Mouse (Mus musculus) liver, adult 2 months (tissue): ENCODE measurements around the gene Gm2a. TPM values are rescaled to one million over a fixed set of nuclear protein-coding genes. Genes with fewer than 3 reads are reported as not detected.

Experiments
- DNase-seq: peaks from one replicate; pipeline ENCODE4 v3.0.0-alpha.2; 2011; ENCODE audit warnings: low read depth, low spot score; ENCODE audit errors: extremely low read depth
- H3K27ac ChIP-seq: fragments of 200-500 bp; replicated peaks from 2 replicates; pipeline ENCODE4 v1.5.1; 2012; ENCODE audit warnings: low read depth, mild to moderate bottlenecking, control low read depth, inconsistent platforms, low read length; ENCODE audit not compliant: insufficient read depth
- H3K27me3 ChIP-seq: fragments of 200-500 bp; 2 replicates; pipeline ENCODE4 v1.6.1; 2012; ENCODE audit warnings: mild to moderate bottlenecking, moderate library complexity, low read length, inconsistent platforms; ENCODE audit not compliant: control insufficient read depth, insufficient read depth
- H3K36me3 ChIP-seq: fragments of 200-500 bp; 2 replicates; pipeline ENCODE4 v1.6.1; 2012; ENCODE audit warnings: low read length, inconsistent platforms; ENCODE audit not compliant: control insufficient read depth, insufficient read depth
- H3K4me1 ChIP-seq: fragments of 200-500 bp; 2 replicates; pipeline ENCODE4 v1.6.1; 2011; ENCODE audit warnings: low read length; ENCODE audit not compliant: control insufficient read depth, insufficient read depth
- H3K4me3 ChIP-seq: fragments of 200-500 bp; 2 replicates; pipeline ENCODE4 v1.5.1; 2011; ENCODE audit warnings: low read depth, mild to moderate bottlenecking, control low read depth, low read length, moderate library complexity; ENCODE audit not compliant: insufficient read depth
- H3K79me2 ChIP-seq: fragments of 200-500 bp; 2 replicates; pipeline ENCODE4 v1.6.1; 2012; ENCODE audit warnings: inconsistent platforms, mild to moderate bottlenecking, low read length, moderate library complexity; ENCODE audit not compliant: control insufficient read depth, insufficient read depth
- H3K9ac ChIP-seq: fragments of 200-500 bp; 2 replicates; pipeline ENCODE4 v1.6.1; 2012; ENCODE audit warnings: low read depth, mild to moderate bottlenecking, control low read depth, inconsistent platforms, low read length
- CTCF ChIP-seq: fragments of 200-500 bp; IDR thresholded peaks from 2 replicates; pipeline ENCODE4 v1.5.1; 2011; ENCODE audit warnings: low read depth, low read length, control low read depth
- POLR2A ChIP-seq: fragments of 200-500 bp; IDR thresholded peaks from 2 replicates; pipeline ENCODE4 v1.6.1; 2011; ENCODE audit warnings: low read length, control low read depth; ENCODE audit not compliant: insufficient read depth; ENCODE audit errors: extremely low read depth
- WGBS: fragments of 180-500 bp; shearing (Covaris S2); methylation state at CpG from one replicate; pipeline ENCODE4 v1.1.7; 2018; 5-methylcytosine and 5-hydroxymethylcytosine counted together
- polyA plus RNA-seq: library from polyadenylated mRNA; depleted of rRNA; stranded (reverse); fragments of >200 nt; gene quantifications from 2 replicates; pipeline ENCODE4 v1.2.3, GENCODE M21; 2012
- total RNA-seq: library from RNA; depleted of rRNA; stranded (reverse); fragments of >200 nt; gene quantifications from 2 replicates; pipeline ENCODE4 v1.2.3, GENCODE M21; 2014

Gm2a gene
- total and polyA plus RNA-seq, 2 experiments: 41.1 to 73.6 TPM

GRCm38 (mm10) chr11:55077331-55078231, 20.3 kb upstream of the Gm2a start, which contains the start of gene Ccdc69:
Gene Ccdc69 (minus strand): TSS chr11:55078131.
- no peak for TF ChIP-seq CTCF
- TF ChIP-seq POLR2A: 0 out of 2 replicates have a peak, but pooled peaks have one; percentile 16
- Histone ChIP-seq H3K4me1 (no peaks in the 10 kb centered on the region), H3K36me3 (no peaks in the 10 kb centered on the region), H3K9ac (peak within 1 kb of the TSS; percentile 67), H3K4me3 (peak within 1 kb of the TSS; percentile 53), H3K27ac (peak within 1 kb of the TSS; percentile 11; the same call in 1 of the 2 replicates), H3K27me3 (no peaks in the 10 kb centered on the region), H3K79me2 (no peaks in the 10 kb centered on the region)
- WGBS: 2% methylated on average over 50 of the region's 50 CpGs
- DNase-seq: peak; percentile 71

GRCm38 (mm10) chr11:55078502-55078901, 19.4 kb upstream of the Gm2a start:
- TF ChIP-seq CTCF: no peak
- no peak for TF ChIP-seq POLR2A
- 83% methylated on average over 3 of the region's 3 CpGs for WGBS
- H3K9ac ChIP-seq: no peak overlapping the region

GRCm38 (mm10) chr11:55079180-55079579, 18.7 kb upstream of the Gm2a start:
- H3K9ac ChIP-seq: no peak overlapping the region
- no peaks in the 10 kb centered on the region for H3K27me3 ChIP-seq
- no peak for DNase-seq
- over 99% methylated on average over 4 of the region's 4 CpGs for WGBS
- H3K27ac ChIP-seq: no peak overlapping the region
- no peaks in the 10 kb centered on the region for H3K36me3 ChIP-seq
- no peaks in the 10 kb centered on the region for H3K79me2 ChIP-seq
- no peaks in the 10 kb centered on the region for H3K4me1 ChIP-seq
- TF ChIP-seq CTCF (no peak), POLR2A (no peak)
- H3K4me3 ChIP-seq: no peak overlapping the region

More at GRCm38 (mm10) chr11:55078502-55078901, 19.4 kb upstream of the Gm2a start:
- Histone ChIP-seq H3K4me1 (no peaks in the 10 kb centered on the region), H3K27me3 (no peaks in the 10 kb centered on the region), H3K4me3 (no peak overlapping the region), H3K27ac (no peak overlapping the region), H3K79me2 (no peaks in the 10 kb centered on the region), H3K36me3 (no peaks in the 10 kb centered on the region)
- no peak for DNase-seq

- no peaks in the 10 kb centered on the region for H3K27me3 ChIP-seq
- no peaks in the 10 kb centered on the region for H3K4me1 ChIP-seq
- WGBS: 94% methylated on average over 9 of the region's 9 CpGs
- no peak overlapping the region for H3K27ac ChIP-seq
- TF ChIP-seq POLR2A: no peak
- TF ChIP-seq CTCF: no peak
- no peaks in the 10 kb centered on the region for H3K36me3 ChIP-seq
- no peak overlapping the region for H3K9ac ChIP-seq
- no peaks in the 10 kb centered on the region for H3K79me2 ChIP-seq
- H3K4me3 ChIP-seq: no peak overlapping the region
- DNase-seq: no peak
Measured at GRCm38 (mm10) chr11:55081206-55081605, 16.7 kb upstream of the Gm2a start.

- TF ChIP-seq CTCF (no peak), POLR2A (no peak)
- no peak overlapping the region for H3K27ac ChIP-seq
Measured at GRCm38 (mm10) chr11:55084629-55085028, 13.3 kb upstream of the Gm2a start.

GRCm38 (mm10) chr11:55085396-55085795, 12.5 kb upstream of the Gm2a start:
- H3K4me3 ChIP-seq: no peak overlapping the region
- WGBS: 75% methylated on average over 5 of the region's 5 CpGs
- H3K9ac ChIP-seq: no peak overlapping the region
- no peak for TF ChIP-seq CTCF
- no peak for TF ChIP-seq POLR2A
- H3K79me2 ChIP-seq: no peaks in the 10 kb centered on the region
- no peak overlapping the region for H3K27ac ChIP-seq
- H3K27me3 ChIP-seq: no peaks in the 10 kb centered on the region
- H3K4me1 ChIP-seq: no peaks in the 10 kb centered on the region
- no peak for DNase-seq
- no peaks in the 10 kb centered on the region for H3K36me3 ChIP-seq

More at GRCm38 (mm10) chr11:55084629-55085028, 13.3 kb upstream of the Gm2a start:
- Histone ChIP-seq H3K4me1 (no peaks in the 10 kb centered on the region), H3K4me3 (no peak overlapping the region), H3K79me2 (no peaks in the 10 kb centered on the region), H3K27me3 (no peaks in the 10 kb centered on the region), H3K9ac (no peak overlapping the region), H3K36me3 (no peaks in the 10 kb centered on the region)
- no peak for DNase-seq
- 90% methylated on average over 4 of the region's 4 CpGs for WGBS
